Mouse (Mus musculus) kidney, embryonic 15.5 days (tissue): ENCODE results near the gene Lasp1. TPM values are rescaled to one million over a fixed set of nuclear protein-coding genes. Genes with fewer than 3 reads are reported as not detected.
A peak's percentile ranks its signal among the peaks of the same experiment; 100 is the strongest.

ENCODE experiments used
- ATAC-seq: fragments of 200-750 bp; cut with Nextera tagmentation; replicated peaks from 2 replicates; pipeline ENCODE4 v1.8.0; 2017; ENCODE audit warnings: moderate TSS enrichment; ENCODE audit not compliant: low FRiP score
- H3K27ac ChIP-seq: fragments of 300-500 bp; sonication (generic); 2 replicates; pipeline ENCODE4 v1.5.1; 2015; ENCODE audit warnings: mild to moderate bottlenecking, inconsistent platforms
- H3K27me3 ChIP-seq: fragments of 300-500 bp; sonication (generic); 2 replicates; pipeline ENCODE4 v1.6.1; 2015; ENCODE audit warnings: inconsistent platforms
- H3K36me3 ChIP-seq: fragments of 300-500 bp; sonication (generic); 2 replicates; pipeline ENCODE4 v1.6.1; 2015; ENCODE audit warnings: inconsistent platforms
- H3K4me1 ChIP-seq: fragments of 300-500 bp; sonication (generic); 2 replicates; pipeline ENCODE4 v1.6.1; 2015; ENCODE audit warnings: inconsistent platforms
- H3K4me2 ChIP-seq: fragments of 300-500 bp; sonication (generic); 2 replicates; pipeline ENCODE4 v1.6.1; 2015; ENCODE audit warnings: moderate library complexity, mild to moderate bottlenecking, inconsistent platforms
- H3K4me3 ChIP-seq: fragments of 300-500 bp; sonication (generic); replicated peaks from 2 replicates; pipeline ENCODE4 v1.5.1; 2015; ENCODE audit warnings: mild to moderate bottlenecking, inconsistent platforms
- H3K9ac ChIP-seq: fragments of 300-500 bp; sonication (generic); 2 replicates; pipeline ENCODE4 v1.6.1; 2015; ENCODE audit warnings: mild to moderate bottlenecking, inconsistent platforms
- H3K9me3 ChIP-seq: fragments of 300-500 bp; sonication (generic); replicated peaks from 2 replicates; pipeline ENCODE4 v1.6.1; 2016; ENCODE audit warnings: inconsistent platforms
- WGBS: fragments of 180-500 bp; shearing (Covaris S2); methylation state at CpG from one replicate; pipeline ENCODE4 v1.1.7; 2015; ENCODE audit warnings: mixed read lengths; 5-methylcytosine and 5-hydroxymethylcytosine counted together
- polyA plus RNA-seq: library from polyadenylated mRNA; unstranded; fragments of >200 nt; fragmentation: Nextera tagmentation; extraction: Ambion mirVana; gene quantifications from 2 replicates; pipeline ENCODE4 v1.2.1, GENCODE M21; 2015

The Lasp1 gene
- polyA plus RNA-seq, 1 experiment from 2014 or later, result 108 TPM

GRCm38 (mm10) chr11:97806613-97806964 lies 7.8 kb downstream of the Lasp1 start:
- WGBS, result 63% methylated on average over 7 of the region's 7 CpGs
- Histone ChIP-seq H3K4me3 (no peak overlapping the region), H3K4me1 (peaks cover 96% of the 10 kb centered on the region), H3K9me3 (no peaks in the 10 kb centered on the region), H3K9ac (no peak overlapping the region), H3K36me3 (peaks cover 22% of the 10 kb centered on the region), H3K4me2 (peak overlapping the region; percentile 50; the same call in 1 of the 2 replicates), H3K27me3 (no peaks in the 10 kb centered on the region), H3K27ac (peak overlapping the region; percentile 90)
- ATAC-seq, result no peak

GRCm38 (mm10) chr11:97807626-97808025 lies 8.8 kb downstream of the Lasp1 start:
- 43% methylated on average over 6 of the region's 6 CpGs for WGBS
- Histone ChIP-seq H3K4me2 (peak overlapping the region; percentile 33), H3K9me3 (no peaks in the 10 kb centered on the region), H3K27ac (peak overlapping the region; percentile 90), H3K36me3 (peaks cover 22% of the 10 kb centered on the region), H3K4me3 (no peak overlapping the region), H3K9ac (no peak overlapping the region), H3K4me1 (peaks cover 96% of the 10 kb centered on the region), H3K27me3 (no peaks in the 10 kb centered on the region)
- no peak for ATAC-seq

- 60% methylated on average over 2 of the region's 2 CpGs for WGBS
- no peak overlapping the region for H3K9ac ChIP-seq
Observed at GRCm38 (mm10) chr11:97808093-97808492, 9.3 kb downstream of the Lasp1 start.

GRCm38 (mm10) chr11:97808621-97809234 lies 9.9 kb downstream of the Lasp1 start:
- Histone ChIP-seq H3K27ac (peak overlapping the region; percentile 90), H3K27me3 (no peaks in the 10 kb centered on the region), H3K4me2 (0 out of 2 replicates have a peak overlapping the region, but pooled peaks have one; percentile 33), H3K9me3 (no peaks in the 10 kb centered on the region), H3K9ac (no peak overlapping the region), H3K4me1 (peaks cover 99% of the 10 kb centered on the region), H3K36me3 (peaks cover 26% of the 10 kb centered on the region), H3K4me3 (no peak overlapping the region)
- 47% methylated on average over 5 of the region's 5 CpGs for WGBS
- ATAC-seq, result no peak

More at GRCm38 (mm10) chr11:97808093-97808492, 9.3 kb downstream of the Lasp1 start:
- Histone ChIP-seq H3K9me3 (no peaks in the 10 kb centered on the region), H3K36me3 (peaks cover 22% of the 10 kb centered on the region), H3K4me3 (no peak overlapping the region), H3K4me1 (peaks cover 96% of the 10 kb centered on the region), H3K4me2 (peak overlapping the region; percentile 33), H3K27ac (peak overlapping the region; percentile 90), H3K27me3 (no peaks in the 10 kb centered on the region)
- ATAC-seq, result no peak

GRCm38 (mm10) chr11:97809235-97810121 lies 10.7 kb downstream of the Lasp1 start:
- Histone ChIP-seq H3K9me3 (no peaks in the 10 kb centered on the region), H3K4me2 (no peak overlapping the region), H3K27me3 (no peaks in the 10 kb centered on the region), H3K9ac (no peak overlapping the region), H3K27ac (peak overlapping the region; percentile 90), H3K36me3 (peaks cover 31% of the 10 kb centered on the region), H3K4me1 (peaks cover 99% of the 10 kb centered on the region), H3K4me3 (no peak overlapping the region)
- 59% methylated on average over 7 of the region's 7 CpGs for WGBS
- no peak for ATAC-seq

- Histone ChIP-seq H3K36me3 (peaks cover 40% of the 10 kb centered on the region), H3K27me3 (no peaks in the 10 kb centered on the region), H3K4me2 (no peak overlapping the region), H3K4me1 (peaks cover 99% of the 10 kb centered on the region), H3K9me3 (no peaks in the 10 kb centered on the region), H3K9ac (no peak overlapping the region), H3K4me3 (no peak overlapping the region), H3K27ac (peak overlapping the region; percentile 56)
- ATAC-seq, result no peak
- 69% methylated on average over 7 of the region's 7 CpGs for WGBS
Observed at GRCm38 (mm10) chr11:97810356-97810755, 11.6 kb downstream of the Lasp1 start.

GRCm38 (mm10) chr11:97810970-97811369 lies 12.2 kb downstream of the Lasp1 start:
- Histone ChIP-seq H3K4me2 (peak overlapping the region; percentile 30; the same call in 1 of the 2 replicates), H3K9ac (no peak overlapping the region)
- 50% methylated on average over 3 of the region's 3 CpGs for WGBS

GRCm38 (mm10) chr11:97811569-97812362 lies 13.0 kb downstream of the Lasp1 start:
- 40% methylated on average over 12 of the region's 13 CpGs for WGBS
- Histone ChIP-seq H3K9me3 (no peaks in the 10 kb centered on the region), H3K36me3 (peaks cover 53% of the 10 kb centered on the region), H3K27me3 (no peaks in the 10 kb centered on the region), H3K9ac (0 out of 2 replicates have a peak overlapping the region, but pooled peaks have one; percentile 10), H3K4me2 (peak overlapping the region; percentile 43), H3K27ac (peak overlapping the region; percentile 87), H3K4me3 (peak overlapping the region; percentile 7; the same call in 1 of the 2 replicates), H3K4me1 (peaks cover 99% of the 10 kb centered on the region)
- ATAC-seq, result peak; percentile 65

More at GRCm38 (mm10) chr11:97810970-97811369, 12.2 kb downstream of the Lasp1 start:
- H3K9me3 ChIP-seq, result no peaks in the 10 kb centered on the region
- peaks cover 46% of the 10 kb centered on the region for H3K36me3 ChIP-seq
- H3K4me3 ChIP-seq, result no peak overlapping the region
- no peaks in the 10 kb centered on the region for H3K27me3 ChIP-seq
- H3K4me1 ChIP-seq, result peaks cover 99% of the 10 kb centered on the region
- ATAC-seq, result no peak
- H3K27ac ChIP-seq, result peak overlapping the region; percentile 87

GRCm38 (mm10) chr11:97812491-97812921 lies 13.7 kb downstream of the Lasp1 start:
- H3K27ac ChIP-seq, result peak overlapping the region; percentile 87
- WGBS, result 56% methylated on average over 3 of the region's 3 CpGs
- H3K9ac ChIP-seq, result no peak overlapping the region
- H3K36me3 ChIP-seq, result peaks cover 55% of the 10 kb centered on the region
- peaks cover 99% of the 10 kb centered on the region for H3K4me1 ChIP-seq
- no peaks in the 10 kb centered on the region for H3K27me3 ChIP-seq
- peak overlapping the region; percentile 43 for H3K4me2 ChIP-seq
- ATAC-seq, result no peak; the same call in 1 of the 2 replicates
- no peaks in the 10 kb centered on the region for H3K9me3 ChIP-seq
- H3K4me3 ChIP-seq, result no peak overlapping the region

- no peak overlapping the region for H3K4me3 ChIP-seq
- 55% methylated on average over 7 of the region's 7 CpGs for WGBS
- H3K4me2 ChIP-seq, result no peak overlapping the region
- H3K36me3 ChIP-seq, result peaks cover 55% of the 10 kb centered on the region
- no peak overlapping the region for H3K9ac ChIP-seq
- no peaks in the 10 kb centered on the region for H3K9me3 ChIP-seq
- H3K4me1 ChIP-seq, result peaks cover 99% of the 10 kb centered on the region
- H3K27ac ChIP-seq, result peak overlapping the region; percentile 87
- no peak for ATAC-seq
- no peaks in the 10 kb centered on the region for H3K27me3 ChIP-seq
Observed at GRCm38 (mm10) chr11:97813085-97813484, 14.3 kb downstream of the Lasp1 start.

GRCm38 (mm10) chr11:97813746-97814515 lies 15.1 kb downstream of the Lasp1 start:
- Histone ChIP-seq H3K27me3 (no peaks in the 10 kb centered on the region), H3K36me3 (peaks cover 59% of the 10 kb centered on the region)

More at GRCm38 (mm10) chr11:97813746-97814515, 15.1 kb downstream of the Lasp1 start:
- Histone ChIP-seq H3K4me2 (no peak overlapping the region), H3K9me3 (no peaks in the 10 kb centered on the region), H3K4me1 (peaks cover 99% of the 10 kb centered on the region), H3K4me3 (no peak overlapping the region), H3K27ac (peak overlapping the region; percentile 87), H3K9ac (no peak overlapping the region)
- ATAC-seq, result no peak
- WGBS, result 64% methylated on average over 17 of the region's 17 CpGs
